Mouse (Mus musculus) bone marrow macrophage, adult 2 months (primary cell): Measurements from ENCODE around the gene Mef2b.

ENCODE experiments used
- CTCF ChIP-seq: IDR thresholded peaks from 2 replicates; pipeline ENCODE4 v1.5.1; 2012; ENCODE audit warnings: low read depth, mild to moderate bottlenecking, low read length, moderate library complexity
- POLR2A ChIP-seq: IDR thresholded peaks from 2 replicates; pipeline ENCODE4 v1.6.1; 2012; ENCODE audit warnings: mild to moderate bottlenecking, low read depth, low read length, borderline replicate concordance

DNA sequence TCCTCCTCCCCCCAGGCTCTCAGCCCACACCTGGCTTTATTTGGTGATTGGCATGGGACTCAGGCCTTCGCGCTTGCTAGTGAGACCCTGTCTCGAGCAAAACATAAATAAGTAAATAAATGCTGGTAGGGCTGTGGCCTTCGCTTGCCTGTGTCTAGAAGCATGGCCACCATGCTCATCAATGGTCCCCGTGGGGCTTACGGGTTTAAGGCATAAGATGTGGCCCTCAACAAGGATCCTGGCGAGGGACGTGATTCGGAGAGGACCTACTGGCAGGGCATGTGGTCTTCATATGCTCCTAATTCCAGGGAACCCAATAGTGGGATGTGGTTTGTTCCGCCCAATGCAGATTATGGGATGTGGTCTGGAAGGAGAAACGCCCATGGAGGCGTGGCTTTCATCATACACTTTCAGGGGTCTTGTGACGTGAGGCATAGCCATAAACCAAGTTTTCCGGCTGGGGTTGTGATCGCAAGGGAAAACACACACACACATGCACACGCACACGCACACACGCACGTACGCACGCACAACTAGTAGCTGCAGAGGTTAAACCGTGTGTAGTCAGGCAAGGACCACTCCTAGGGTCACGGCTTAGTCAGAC, 28.2 kb upstream of the Mef2b start:
- TF ChIP-seq POLR2A (no peak), CTCF (no peak)
